Mouse (Mus musculus) left cerebral cortex, postnatal 10 days (tissue): ENCODE results near the gene Elf5. TPM values are rescaled to one million over a fixed set of nuclear protein-coding genes. Genes with fewer than 3 reads are reported as not detected.

Source experiments
- DNase-seq, 2 experiments: peaks; one replicate each; pipeline ENCODE4 v3.0.0; 2021 to 2022; ENCODE audit warnings: low spot score in 2 of 2, mixed read lengths in 1 of 2; ENCODE audit errors: extremely low spot score in 1 of 2
- intact Hi-C: fragments of 180-260 bp; cut with DNase I; formaldehyde crosslinking; loops from one replicate; pipeline ENCODE4 v1.15.1; 2025
- total RNA-seq, 2 experiments: library from RNA; stranded (reverse); gene quantifications; 2 replicates each; pipeline ENCODE4 v1.2.3; 2021

Elf5 gene
- total RNA-seq, 2 experiments from 2014 or later, result 0.79 to 1.1 TPM

DNA sequence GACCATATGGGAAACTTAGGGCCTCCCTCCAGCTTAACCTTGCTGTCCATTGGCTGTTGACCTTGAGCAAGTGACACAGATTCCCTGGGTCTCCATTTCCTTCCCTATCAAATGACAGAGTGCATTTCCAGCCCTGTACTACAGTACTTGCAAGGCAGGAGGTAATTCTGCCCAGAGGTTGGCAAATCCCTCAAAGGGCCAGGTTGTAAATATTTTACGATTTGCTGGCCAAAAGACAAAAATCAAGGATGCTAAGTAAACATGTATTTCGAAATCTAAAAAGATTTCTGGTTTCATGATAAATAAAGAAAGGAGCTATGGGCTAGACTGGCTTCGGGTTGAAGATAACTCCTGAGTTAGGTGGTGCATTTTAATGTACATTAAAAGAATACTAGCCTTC is 16.9 kb downstream of the Elf5 start:
- intact Hi-C loops, result no loop called here
- no peak for DNase-seq

DNA sequence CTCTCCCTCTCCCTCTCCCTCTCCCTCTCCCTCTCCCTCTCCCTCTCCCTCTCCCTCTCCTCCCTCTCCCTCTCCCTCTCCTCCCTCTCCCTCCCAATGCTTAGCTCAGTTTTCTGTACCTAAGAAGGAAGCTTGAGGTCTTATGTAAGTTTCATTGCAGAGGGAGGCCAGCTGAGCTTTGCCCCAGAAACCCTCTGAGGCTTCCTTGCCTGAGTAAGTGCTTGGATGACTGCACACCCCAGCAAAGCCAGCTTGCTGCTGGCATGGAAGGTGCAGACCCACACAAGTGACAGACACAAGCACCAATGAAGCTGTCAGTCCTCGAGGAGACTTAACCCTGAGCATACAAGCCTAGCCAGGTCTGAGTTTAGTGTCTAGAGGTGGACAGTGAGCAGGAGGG is 19.2 kb downstream of the Elf5 start:
- DNase-seq, result no peak
- intact Hi-C loops, result no loop called here

GRCm38 (mm10) chr2:103432695-103433275 is 21.3 kb downstream of the Elf5 start:
- DNase-seq, result no peak
- intact Hi-C loops, result no loop called here

GRCm38 (mm10) chr2:103435110-103435509 is 23.6 kb downstream of the Elf5 start:
- intact Hi-C loops, result no loop called here
- peak in 1 of 2 experiments; percentile 32 for DNase-seq

- DNase-seq, result no peak
- intact Hi-C loops, result no loop called here
Measured at GRCm38 (mm10) chr2:103436534-103436933, 25.0 kb downstream of the Elf5 start.

DNA sequence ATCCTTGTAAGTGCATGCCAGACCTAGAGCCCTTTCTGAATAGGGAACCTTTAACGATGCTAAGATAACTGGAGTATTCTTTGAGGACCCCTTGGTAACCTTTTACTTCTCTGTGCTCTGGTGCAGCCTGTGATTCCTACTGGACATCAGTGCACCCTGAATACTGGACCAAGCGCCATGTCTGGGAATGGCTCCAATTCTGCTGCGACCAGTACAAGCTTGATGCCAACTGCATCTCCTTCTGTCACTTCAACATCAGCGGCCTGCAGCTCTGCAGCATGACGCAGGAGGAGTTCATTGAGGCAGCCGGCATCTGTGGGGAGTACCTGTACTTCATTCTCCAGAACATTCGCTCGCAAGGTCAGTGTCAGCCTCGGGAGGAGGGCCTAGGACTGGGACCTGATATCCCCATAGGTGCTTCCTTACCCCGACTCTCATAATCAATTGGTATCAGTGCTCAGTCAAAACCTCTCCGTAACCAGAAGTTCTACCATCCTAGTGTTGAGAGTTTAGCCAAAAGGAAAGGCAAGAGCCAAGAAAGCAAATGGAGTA is 27.7 kb downstream of the Elf5 start:
- no peak for DNase-seq
- intact Hi-C loops, result no loop called here

DNA sequence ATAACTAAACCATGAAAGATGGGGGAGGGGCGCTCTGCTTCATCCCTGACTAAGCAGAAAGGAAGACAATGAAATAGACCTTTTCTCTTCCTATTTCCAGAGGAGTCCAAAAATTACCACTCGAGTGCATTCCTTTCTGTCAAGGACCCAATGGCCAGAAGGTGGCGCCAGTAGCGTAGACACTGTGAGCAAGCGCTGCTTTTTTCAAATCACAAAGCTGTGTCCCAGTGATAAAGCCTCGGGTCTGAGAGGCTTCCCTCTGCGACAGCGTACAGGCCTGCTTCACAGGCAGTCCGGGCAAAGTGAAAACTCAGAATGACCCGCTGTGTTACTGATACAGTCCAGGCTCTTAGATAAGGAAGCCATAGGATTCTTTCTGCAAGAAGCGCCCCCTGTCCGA is 28.2 kb downstream of the Elf5 start:
- peak; percentile 78 to 90 for DNase-seq
- intact Hi-C loops, result no loop called here

DNA sequence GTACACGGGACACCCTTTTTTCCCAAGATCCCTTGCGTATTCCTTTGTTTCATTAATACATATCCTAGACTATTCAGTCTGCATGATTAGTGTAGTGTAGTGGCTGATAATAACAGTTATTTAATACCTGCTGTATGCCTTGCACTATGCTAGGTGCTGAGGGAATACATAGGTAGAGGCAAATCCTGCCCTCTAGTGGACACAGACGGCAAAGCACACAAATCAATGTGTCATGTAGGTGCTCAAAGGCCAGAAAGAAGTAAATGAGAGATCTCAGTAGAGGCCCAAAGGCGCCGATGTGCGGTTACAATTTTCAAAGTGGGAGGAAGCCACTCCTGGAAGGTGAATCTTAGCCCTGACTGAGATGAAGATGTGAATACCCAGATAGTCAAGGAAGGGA is 34.3 kb downstream of the Elf5 start:
- intact Hi-C loops, result no loop called here
- DNase-seq, result peak in 1 of 2 experiments; percentile 19

DNA sequence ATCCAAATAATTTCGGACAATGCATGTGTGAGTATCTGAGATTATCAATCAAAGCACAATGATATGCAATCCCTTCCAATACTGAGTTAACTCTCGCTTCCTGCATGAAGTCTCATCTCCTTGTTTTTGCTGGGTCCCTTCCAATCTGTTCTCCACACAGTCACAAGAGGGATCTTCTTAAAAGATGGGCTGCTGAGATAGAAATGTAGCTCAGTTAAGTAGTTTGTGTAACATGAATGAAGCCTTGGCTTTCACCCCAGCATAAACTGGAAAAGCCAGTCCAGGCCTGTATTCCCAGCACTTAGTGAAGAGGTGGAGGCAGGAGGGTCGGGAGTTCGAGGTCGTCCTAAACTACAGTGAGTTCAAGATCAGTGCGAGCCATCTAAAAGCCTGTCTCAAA is 34.8 kb downstream of the Elf5 start:
- DNase-seq, result no peak
- intact Hi-C loops, result no loop called here

GRCm38 (mm10) chr2:103448947-103449560 is 37.6 kb downstream of the Elf5 start:
- intact Hi-C loops, result no loop called here
- DNase-seq, result no peak

DNA sequence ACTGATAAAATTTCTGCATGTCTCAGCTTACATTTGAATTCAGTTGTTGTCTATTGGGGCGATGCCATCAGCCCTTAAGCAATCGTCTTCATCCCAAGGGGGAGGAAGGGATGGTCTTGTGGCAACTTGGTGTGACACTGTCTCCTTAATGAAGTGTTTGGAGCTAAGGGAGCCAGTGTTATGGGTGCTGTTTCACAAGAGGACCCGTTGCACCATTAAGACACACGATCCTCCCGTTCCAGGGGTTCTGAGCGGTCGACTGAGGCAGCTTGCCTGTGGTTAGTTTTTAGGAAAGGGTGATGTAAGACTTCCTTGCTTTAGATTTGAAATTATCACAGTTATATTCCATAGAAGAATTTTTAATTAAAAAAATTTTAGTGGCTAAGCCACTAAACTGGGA is 38.3 kb downstream of the Elf5 start:
- intact Hi-C loops, result loop anchor here (10.0 kb wide), 1 partner anchor 275 kb away; no protein-coding TSS in a partner anchor
- no peak for DNase-seq

DNA sequence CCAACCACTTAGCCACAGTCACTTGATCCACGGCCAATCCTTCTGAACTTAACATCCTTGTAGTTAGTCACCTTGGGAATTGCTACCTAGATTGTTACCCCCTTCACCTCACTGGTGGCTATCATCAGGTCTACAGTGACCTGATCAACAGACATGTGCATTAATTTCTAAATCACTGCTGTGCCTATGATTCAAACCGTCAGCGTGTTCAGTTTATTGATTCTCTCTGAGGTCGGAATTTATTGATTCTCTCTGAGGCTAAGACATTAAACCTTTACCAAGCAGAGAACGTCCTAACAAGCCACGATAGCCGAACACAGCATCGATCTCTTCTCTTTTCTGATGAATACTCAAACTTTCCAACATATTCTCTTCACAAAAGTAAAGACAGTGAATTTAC is 38.8 kb downstream of the Elf5 start:
- DNase-seq, result no peak
- intact Hi-C loops, result loop anchor here (10.0 kb wide), 1 partner anchor 275 kb away; no protein-coding TSS in a partner anchor

DNA sequence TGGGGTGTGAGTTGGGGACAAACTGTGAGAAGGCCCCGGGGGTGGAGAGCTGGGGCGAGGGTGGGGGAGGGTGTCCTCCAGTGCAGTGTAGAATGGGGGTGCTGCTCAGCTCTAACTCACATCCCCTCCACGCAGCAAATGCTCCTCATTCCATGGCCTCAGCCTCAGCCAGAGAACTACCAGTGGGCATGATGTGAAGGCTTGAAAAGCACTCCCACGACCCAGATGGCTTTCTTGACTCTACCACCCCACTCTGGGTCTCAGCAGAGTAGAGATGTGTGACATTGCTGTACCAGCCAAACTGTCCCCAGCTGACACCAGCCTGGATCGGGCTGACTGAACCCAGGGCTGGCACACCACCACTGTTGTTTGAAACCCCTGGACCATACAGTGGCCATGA is 41.1 kb downstream of the Elf5 start:
- DNase-seq, result no peak
- intact Hi-C loops, result loop anchor here (10.0 kb wide), 1 partner anchor 272 kb away; no protein-coding TSS in a partner anchor

DNA sequence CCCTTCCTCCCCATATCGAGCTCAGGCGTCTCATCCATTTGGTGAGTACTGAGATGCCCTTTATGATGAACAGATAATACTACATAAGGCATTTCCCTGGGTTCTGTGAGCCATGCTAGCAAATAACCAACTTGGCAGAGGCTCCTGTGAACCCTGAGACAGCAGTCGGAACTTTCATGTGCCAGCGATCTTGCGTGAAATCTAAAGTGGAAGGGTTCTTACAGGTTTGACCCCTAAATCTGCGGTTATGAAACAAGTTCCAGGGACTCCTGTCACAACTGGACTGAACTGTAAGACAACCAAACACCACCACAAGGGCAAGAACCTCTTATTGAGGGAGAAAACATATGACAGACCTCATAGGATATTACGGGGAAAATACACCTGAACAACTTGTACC is 44.3 kb downstream of the Elf5 start:
- no peak for DNase-seq
- intact Hi-C loops, result loop anchor here (1.0 to 10.0 kb wide), 2 partner anchors 92 to 269 kb away; no protein-coding TSS in a partner anchor

DNA sequence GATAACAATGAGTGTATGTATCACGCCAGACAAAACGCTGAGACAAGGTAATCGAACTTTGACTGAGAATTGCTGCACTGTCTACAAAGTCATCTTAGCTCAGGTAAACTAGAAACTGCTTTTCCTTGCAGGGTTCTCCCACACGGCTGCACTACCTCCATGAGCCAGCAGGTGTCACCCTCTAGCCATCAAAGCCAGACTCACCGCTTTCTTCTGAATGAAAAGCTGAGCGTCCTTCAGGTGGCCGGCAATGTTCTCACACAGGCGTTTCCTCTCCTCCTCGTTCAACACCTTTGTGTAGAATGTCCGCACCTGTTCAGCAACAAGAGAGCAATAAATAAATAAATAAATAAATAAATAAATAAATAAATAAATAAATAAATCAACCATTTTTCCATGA is 45.2 kb downstream of the Elf5 start:
- DNase-seq, result peak; percentile 82 to 86

GRCm38 (mm10) chr2:103457048-103457447 is 45.6 kb downstream of the Elf5 start:
- no peak for DNase-seq
- intact Hi-C loops, result loop anchor here (10.0 kb wide), 1 partner anchor 268 kb away; no protein-coding TSS in a partner anchor

More for the DNA sequence above, 45.2 kb downstream of the Elf5 start:
- intact Hi-C loops, result loop anchor here (1.0 to 10.0 kb wide), 2 partner anchors 91 to 268 kb away; no protein-coding TSS in a partner anchor

DNA sequence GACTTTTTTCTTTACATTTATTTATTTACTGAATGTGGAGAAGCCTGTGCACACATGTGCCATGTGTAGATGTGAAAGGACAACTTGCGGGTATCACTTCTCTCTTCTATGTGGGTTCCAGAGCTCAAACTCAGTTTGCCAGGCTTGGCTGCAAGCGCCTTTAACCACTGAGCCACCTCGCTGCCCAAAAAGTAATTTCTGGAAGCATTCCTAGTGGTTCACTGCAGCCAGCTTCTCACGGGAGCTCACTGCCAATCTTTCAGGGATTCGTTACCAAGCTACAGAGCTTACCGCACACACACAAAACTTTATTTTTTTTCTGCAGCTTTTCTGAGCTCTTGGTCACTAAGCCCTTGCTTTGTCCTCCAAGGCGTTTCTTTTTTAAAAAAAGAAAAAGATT is 46.1 kb downstream of the Elf5 start:
- intact Hi-C loops, result loop anchor here (10.0 kb wide), 1 partner anchor 267 kb away; no protein-coding TSS in a partner anchor
- peak in 1 of 2 experiments; percentile 56 for DNase-seq

- intact Hi-C loops, result loop anchor here (10.0 kb wide), 1 partner anchor 266 kb away; no protein-coding TSS in a partner anchor
Measured at GRCm38 (mm10) chr2:103459069-103459468, 47.6 kb downstream of the Elf5 start.

DNA sequence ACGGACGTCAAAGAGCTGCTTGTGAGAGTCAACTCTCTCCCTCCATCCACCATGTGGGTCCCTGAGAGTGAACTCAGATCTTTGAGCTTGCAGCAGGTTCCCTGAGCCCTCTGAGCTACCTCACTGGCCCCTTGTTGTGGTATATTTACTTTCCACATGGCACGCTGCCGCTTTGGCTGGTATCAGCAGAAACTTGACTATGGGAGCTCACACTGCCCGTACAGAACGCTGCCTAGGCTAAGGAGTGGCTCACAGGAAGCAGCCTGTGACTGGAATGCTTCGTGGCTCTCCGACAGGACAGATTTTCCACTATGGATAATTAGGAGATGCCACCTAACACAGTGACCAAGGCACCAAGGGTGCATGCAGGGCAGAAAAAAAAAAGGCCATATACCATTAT is 49.7 kb downstream of the Elf5 start:
- intact Hi-C loops, result no loop called here
- DNase-seq, result no peak

More at GRCm38 (mm10) chr2:103459069-103459468, 47.6 kb downstream of the Elf5 start:
- DNase-seq, result no peak

DNA sequence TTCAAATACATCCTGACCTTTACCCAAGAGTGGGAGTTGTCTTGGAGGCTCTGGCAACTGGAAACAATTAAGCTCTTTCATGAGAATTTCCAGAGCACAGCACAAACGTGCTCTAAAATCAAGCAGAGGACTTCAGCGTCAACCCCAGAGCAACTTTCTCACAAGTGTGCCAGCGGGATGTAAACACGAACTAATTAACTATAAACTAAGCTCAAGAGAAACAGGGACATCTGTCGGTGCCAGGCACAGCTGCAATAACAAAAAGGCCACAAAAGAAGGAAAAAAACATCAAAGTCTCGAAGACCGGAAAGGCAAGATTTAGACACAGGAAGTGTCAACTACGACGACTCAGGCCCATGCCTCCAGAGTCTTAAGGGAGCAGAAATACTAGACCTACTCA is 50.3 kb downstream of the Elf5 start:
- intact Hi-C loops, result no loop called here
- peak in 1 of 2 experiments; percentile 54 for DNase-seq
